Mouse (Mus musculus): Measurements from ENCODE around the gene Mtfmt. TPM values are rescaled to one million over a fixed set of nuclear protein-coding genes. Genes with fewer than 3 reads are reported as not detected.
A peak's percentile ranks its signal among the peaks of the same experiment; 100 is the strongest.

Mtfmt gene
- polyA plus RNA-seq, 1 experiment from 2014 or later: 18.6 TPM

DNA sequence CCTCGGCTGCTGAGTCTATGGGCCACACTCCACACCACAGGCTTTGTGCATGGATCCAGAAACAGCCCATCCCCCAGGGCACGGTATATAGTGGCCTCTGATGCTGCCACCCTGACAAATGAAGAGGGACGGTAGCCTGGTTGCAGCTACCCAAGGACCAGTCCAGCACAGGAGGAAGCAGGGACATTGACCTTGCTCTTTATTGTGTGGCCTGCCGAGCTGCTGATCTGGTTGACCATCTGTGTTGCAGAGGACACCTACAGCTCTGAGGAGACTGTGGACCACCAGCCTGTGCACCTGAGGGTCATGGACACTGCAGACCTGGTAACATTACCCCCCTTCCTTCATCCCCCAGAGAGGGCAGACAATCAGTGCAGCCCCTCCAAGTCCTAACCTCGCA lies 28.3 kb upstream of the Mtfmt start:
- Histone ChIP-seq H3K27ac (no peak overlapping the region), H3K4me2 (replicated peaks) (no peak overlapping the region), H3K9me3 (no peaks in the 10 kb centered on the region), H3K27me3 (replicated peaks) (peaks cover 4% of the 10 kb centered on the region; the same call in 1 of the 2 replicates), H3K4me1 (replicated peaks) (no peaks in the 10 kb centered on the region), H3K4me3 (replicated peaks) (no peak overlapping the region), H3K9ac (no peak overlapping the region), H3K36me3 (no peaks in the 10 kb centered on the region)
- no peak for ATAC-seq
- 83% methylated on average over 5 of the region's 5 CpGs for WGBS

GRCm38 (mm10) chr9:65407861-65408260 lies 27.7 kb upstream of the Mtfmt start:
- Histone ChIP-seq H3K4me1 (replicated peaks) (no peaks in the 10 kb centered on the region), H3K9ac (no peak overlapping the region), H3K36me3 (no peaks in the 10 kb centered on the region), H3K9me3 (no peaks in the 10 kb centered on the region), H3K27me3 (replicated peaks) (no peaks in the 10 kb centered on the region; the same call in 1 of the 2 replicates), H3K4me3 (replicated peaks) (no peak overlapping the region), H3K27ac (no peak overlapping the region), H3K4me2 (replicated peaks) (no peak overlapping the region)
- no peak for ATAC-seq
- 68% methylated on average over 3 of the region's 3 CpGs for WGBS

DNA sequence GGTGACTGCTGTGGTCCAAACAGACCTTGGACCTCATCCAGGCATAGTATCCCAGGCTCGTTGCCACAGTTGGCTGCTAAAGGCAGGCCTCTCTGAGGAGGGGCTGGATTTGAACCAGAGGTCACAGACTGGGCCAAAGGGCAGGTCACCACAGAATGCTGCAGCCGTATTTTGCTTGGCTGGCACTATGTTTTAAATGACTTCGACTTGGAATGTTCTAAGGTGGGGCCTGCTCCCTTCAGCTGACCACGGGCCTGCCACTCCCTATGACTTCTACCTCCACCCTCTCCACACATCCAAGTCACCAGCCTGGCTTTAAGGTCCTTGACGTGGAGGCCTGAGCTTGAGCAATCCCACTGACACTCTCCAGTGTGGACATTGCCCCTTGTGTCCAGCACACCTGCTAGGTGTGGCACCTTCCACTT lies 26.7 kb upstream of the Mtfmt start:
- Histone ChIP-seq H3K9me3 (no peaks in the 10 kb centered on the region), H3K36me3 (no peaks in the 10 kb centered on the region), H3K4me3 (replicated peaks) (no peak overlapping the region), H3K4me1 (replicated peaks) (no peaks in the 10 kb centered on the region), H3K4me2 (replicated peaks) (no peak overlapping the region), H3K27ac (no peak overlapping the region), H3K9ac (no peak overlapping the region), H3K27me3 (replicated peaks) (no peaks in the 10 kb centered on the region; the same call in 1 of the 2 replicates)
- WGBS: 52% methylated on average over 5 of the region's 5 CpGs
- ATAC-seq: peak; percentile 94

- no peak for ATAC-seq
- WGBS: 93% methylated on average over 8 of the region's 8 CpGs
- H3K9me3 ChIP-seq: no peaks in the 10 kb centered on the region
- H3K9ac ChIP-seq: no peak overlapping the region
- no peaks in the 10 kb centered on the region; the same call in 1 of the 2 replicates for H3K27me3 ChIP-seq (replicated peaks)
- no peaks in the 10 kb centered on the region for H3K4me1 ChIP-seq (replicated peaks)
- H3K4me2 ChIP-seq (replicated peaks): no peak overlapping the region
- H3K4me3 ChIP-seq (replicated peaks): no peak overlapping the region
- H3K27ac ChIP-seq: no peak overlapping the region
- no peaks in the 10 kb centered on the region for H3K36me3 ChIP-seq
Measured at GRCm38 (mm10) chr9:65410378-65410777, 25.2 kb upstream of the Mtfmt start.

- ATAC-seq: no peak
- Histone ChIP-seq H3K27ac (no peak overlapping the region), H3K27me3 (replicated peaks) (no peaks in the 10 kb centered on the region; the same call in 1 of the 2 replicates), H3K9ac (no peak overlapping the region), H3K9me3 (no peaks in the 10 kb centered on the region), H3K36me3 (no peaks in the 10 kb centered on the region), H3K4me1 (replicated peaks) (no peaks in the 10 kb centered on the region), H3K4me3 (replicated peaks) (no peak overlapping the region), H3K4me2 (replicated peaks) (no peak overlapping the region)
- WGBS: 61% methylated on average over 3 of the region's 3 CpGs
Measured at GRCm38 (mm10) chr9:65411326-65411725, 24.3 kb upstream of the Mtfmt start.

DNA sequence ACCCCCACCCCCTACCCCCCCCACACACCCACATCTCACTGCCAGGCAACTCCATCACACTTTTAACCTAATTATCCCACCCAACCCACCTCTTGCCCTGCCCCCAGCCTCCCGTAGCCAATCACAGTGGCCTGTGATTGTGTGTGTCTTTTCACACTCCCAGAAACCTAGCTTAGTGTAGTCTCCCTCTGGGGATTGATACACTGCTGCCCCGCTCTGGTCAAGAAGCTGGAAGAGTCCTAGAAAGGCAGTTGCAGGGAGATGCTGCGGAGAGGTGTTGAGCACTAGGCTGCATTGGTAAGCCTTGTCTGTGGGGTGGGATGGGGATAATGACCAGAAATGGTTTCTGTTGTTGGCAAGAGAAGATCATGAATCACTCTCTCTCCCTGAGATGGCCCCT lies 17.8 kb upstream of the Mtfmt start:
- Histone ChIP-seq H3K4me3 (replicated peaks) (no peak overlapping the region), H3K4me1 (replicated peaks) (no peaks in the 10 kb centered on the region), H3K27me3 (replicated peaks) (no peaks in the 10 kb centered on the region), H3K27ac (no peak overlapping the region), H3K4me2 (replicated peaks) (no peak overlapping the region), H3K36me3 (no peaks in the 10 kb centered on the region), H3K9me3 (no peaks in the 10 kb centered on the region), H3K9ac (no peak overlapping the region)
- WGBS: 41% methylated on average over 3 of the region's 3 CpGs
- no peak for ATAC-seq

GRCm38 (mm10) chr9:65419633-65420032 lies 15.9 kb upstream of the Mtfmt start:
- H3K27ac ChIP-seq: no peak overlapping the region
- no peaks in the 10 kb centered on the region for H3K4me1 ChIP-seq (replicated peaks)
- H3K4me3 ChIP-seq (replicated peaks): no peak overlapping the region
- no peak for ATAC-seq
- no peak overlapping the region for H3K9ac ChIP-seq
- H3K9me3 ChIP-seq: no peaks in the 10 kb centered on the region
- 74% methylated on average over 3 of the region's 3 CpGs for WGBS
- H3K4me2 ChIP-seq (replicated peaks): no peak overlapping the region
- H3K36me3 ChIP-seq: no peaks in the 10 kb centered on the region
- H3K27me3 ChIP-seq (replicated peaks): no peaks in the 10 kb centered on the region

DNA sequence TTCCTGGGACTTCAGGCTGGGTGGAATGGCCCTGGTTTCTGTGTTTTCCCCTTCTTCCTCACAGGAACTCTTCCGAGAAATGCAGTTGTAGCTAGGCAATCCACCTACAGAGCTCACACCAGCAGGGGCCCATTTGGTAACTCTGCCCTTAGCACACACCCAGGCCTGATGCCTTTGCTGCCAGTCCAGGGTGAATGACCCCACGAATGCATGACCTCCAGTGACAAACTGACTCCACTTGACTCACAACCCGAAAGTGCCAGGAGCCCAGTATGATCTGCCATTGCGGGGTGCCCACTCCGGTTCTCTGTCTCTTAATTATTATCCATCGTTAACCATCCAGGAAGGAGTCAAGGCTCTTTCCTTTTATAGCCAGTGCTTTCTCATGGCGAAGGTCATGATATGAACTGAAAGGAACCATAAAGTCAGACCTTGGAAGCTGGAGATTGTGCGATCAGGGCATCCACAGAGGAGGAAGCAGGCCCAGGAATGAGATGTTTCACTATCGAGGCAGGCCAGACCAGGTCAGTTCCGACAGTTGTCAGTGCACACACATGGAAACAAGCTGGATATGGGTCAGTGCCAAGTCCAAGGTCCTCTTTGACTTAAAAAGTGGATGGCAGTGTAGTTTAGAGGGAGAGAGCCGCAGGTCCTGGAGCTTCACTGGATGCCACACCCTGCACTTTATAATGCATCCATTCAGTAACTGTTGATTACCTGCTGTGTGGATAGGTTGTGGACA lies 12.7 kb upstream of the Mtfmt start, which contains the start of gene Slc51b:
Slc51b (minus strand) TSS at position 196 of the 742 bp plus-strand sequence.
- Histone ChIP-seq H3K9ac (no peak within 1 kb of the TSS), H3K4me2 (replicated peaks) (peak within 1 kb of the TSS; percentile 39; the same call in 1 of the 2 replicates), H3K4me1 (replicated peaks) (no peaks in the 10 kb centered on the region), H3K9me3 (no peaks in the 10 kb centered on the region), H3K27ac (peak within 1 kb of the TSS; percentile 64), H3K4me3 (replicated peaks) (0 out of 2 replicates have a peak within 1 kb of the TSS, but pooled peaks have one; percentile 7), H3K27me3 (replicated peaks) (no peaks in the 10 kb centered on the region), H3K36me3 (no peaks in the 10 kb centered on the region)
- peak; percentile 77 for ATAC-seq
- 61% methylated on average over 11 of the region's 11 CpGs for WGBS

DNA sequence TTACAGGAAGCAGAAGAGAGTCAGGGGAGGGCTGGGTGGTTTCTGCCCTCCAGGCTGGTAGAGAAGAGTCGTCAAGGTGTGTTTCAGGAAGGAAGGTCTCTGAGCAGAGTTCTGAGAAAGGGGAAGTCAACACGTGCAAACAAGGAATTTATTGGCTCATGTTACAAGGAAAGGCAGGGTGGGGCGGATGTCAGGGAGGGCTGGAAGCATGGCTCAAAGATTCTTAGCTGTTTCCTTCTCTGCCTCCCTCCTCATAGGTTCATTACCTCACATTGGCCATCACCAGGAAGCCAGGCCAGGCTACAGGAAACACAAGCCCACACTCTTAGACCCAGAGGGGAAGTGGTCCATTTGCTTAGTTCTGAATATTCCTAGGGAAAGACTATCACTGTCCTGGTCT lies 11.2 kb upstream of the Mtfmt start:
- Histone ChIP-seq H3K9ac (no peak overlapping the region), H3K36me3 (no peaks in the 10 kb centered on the region), H3K27me3 (replicated peaks) (no peaks in the 10 kb centered on the region), H3K27ac (no peak overlapping the region), H3K9me3 (no peaks in the 10 kb centered on the region), H3K4me1 (replicated peaks) (no peaks in the 10 kb centered on the region), H3K4me3 (replicated peaks) (no peak overlapping the region), H3K4me2 (replicated peaks) (no peak overlapping the region)
- 0 out of 2 replicates have a peak, but pooled peaks have one; percentile 5 for ATAC-seq
- WGBS: 29% methylated on average over 3 of the region's 3 CpGs

GRCm38 (mm10) chr9:65427511-65427910 lies 8.1 kb upstream of the Mtfmt start:
- 66% methylated on average over 2 of the region's 2 CpGs for WGBS
- no peaks in the 10 kb centered on the region for H3K36me3 ChIP-seq
- H3K27me3 ChIP-seq (replicated peaks): no peaks in the 10 kb centered on the region
- H3K9me3 ChIP-seq: no peaks in the 10 kb centered on the region
- no peak overlapping the region for H3K4me3 ChIP-seq (replicated peaks)
- H3K27ac ChIP-seq: peak overlapping the region; percentile 38
- peak; percentile 48 for ATAC-seq
- no peak overlapping the region for H3K4me2 ChIP-seq (replicated peaks)
- no peak overlapping the region for H3K9ac ChIP-seq
- no peaks in the 10 kb centered on the region for H3K4me1 ChIP-seq (replicated peaks)

DNA sequence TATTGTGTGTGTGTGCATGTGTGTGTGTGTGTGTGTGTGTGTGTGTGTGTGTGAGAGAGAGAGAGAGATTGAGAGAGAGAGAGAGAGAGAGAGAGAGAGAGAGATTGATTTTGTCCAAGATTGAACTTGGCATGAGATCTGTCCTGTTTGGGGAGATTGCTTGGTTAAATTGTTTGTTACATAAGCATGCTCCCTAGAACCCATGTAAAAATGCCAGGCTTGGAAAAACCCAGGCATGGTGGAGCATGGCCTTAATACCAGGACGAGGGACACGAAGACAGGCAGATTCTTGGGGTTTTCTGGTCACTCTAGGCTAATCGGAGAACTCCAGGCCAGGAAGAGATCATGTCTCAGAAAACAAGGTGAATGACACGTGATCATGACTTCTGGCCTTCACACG lies 7.6 kb upstream of the Mtfmt start:
- no peak for ATAC-seq
- 86% methylated on average over 5 of the region's 5 CpGs for WGBS
- peak overlapping the region; percentile 38 for H3K27ac ChIP-seq

DNA sequence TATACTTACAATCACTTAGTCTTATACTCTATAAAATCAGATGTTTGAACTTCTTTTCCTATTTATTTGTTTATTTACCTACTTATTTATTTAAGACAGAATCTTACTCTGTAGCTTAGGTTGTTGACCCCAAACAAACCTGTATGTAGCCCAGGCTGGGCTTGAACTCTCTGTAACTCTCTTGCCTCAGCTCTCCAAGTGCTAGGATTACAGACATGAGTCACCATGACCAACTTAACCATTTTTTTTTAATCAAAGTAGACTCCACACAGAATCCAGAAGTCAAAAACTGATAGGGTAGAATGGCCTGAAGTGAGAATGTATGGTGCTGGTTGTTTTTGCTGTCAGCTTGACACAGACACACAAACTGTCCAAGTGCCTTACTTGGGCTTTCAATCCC lies 5.2 kb upstream of the Mtfmt start:
- no peak overlapping the region for H3K4me3 ChIP-seq (replicated peaks)
- H3K4me2 ChIP-seq (replicated peaks): no peak overlapping the region
- no peaks in the 10 kb centered on the region for H3K9me3 ChIP-seq
- ATAC-seq: no peak
- no peak overlapping the region for H3K9ac ChIP-seq
- 0 out of 2 replicates have a peak, but pooled peaks cover 2% of the 10 kb centered on the region for H3K27me3 ChIP-seq (replicated peaks)
- no peaks in the 10 kb centered on the region for H3K4me1 ChIP-seq (replicated peaks)
- H3K36me3 ChIP-seq: no peaks in the 10 kb centered on the region
- no peak overlapping the region for H3K27ac ChIP-seq

More for the DNA sequence above, 7.6 kb upstream of the Mtfmt start:
- no peaks in the 10 kb centered on the region for H3K4me1 ChIP-seq (replicated peaks)
- no peaks in the 10 kb centered on the region for H3K9me3 ChIP-seq
- no peak overlapping the region for H3K9ac ChIP-seq
- 0 out of 2 replicates have a peak, but pooled peaks cover 1% of the 10 kb centered on the region for H3K27me3 ChIP-seq (replicated peaks)
- H3K36me3 ChIP-seq: no peaks in the 10 kb centered on the region
- no peak overlapping the region for H3K4me3 ChIP-seq (replicated peaks)
- H3K4me2 ChIP-seq (replicated peaks): no peak overlapping the region

DNA sequence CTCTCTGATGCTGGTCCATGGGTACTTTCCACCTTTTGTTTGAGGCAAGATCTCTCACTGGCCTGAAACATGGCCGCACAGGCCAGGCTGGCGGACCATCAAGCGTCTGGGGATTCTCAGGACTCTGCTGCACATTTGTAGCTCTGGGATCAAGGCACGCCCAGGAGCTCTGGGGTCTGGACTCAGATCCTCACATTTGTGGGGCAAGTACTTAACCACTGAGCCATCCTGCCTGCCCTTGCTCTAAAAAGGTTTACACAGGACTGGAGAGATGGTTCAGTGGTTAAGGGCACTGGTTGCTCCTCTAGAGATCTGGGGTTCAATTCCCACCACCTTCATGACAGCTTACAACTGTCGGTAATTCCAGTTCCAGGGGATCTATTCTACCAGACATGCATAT lies 4.7 kb upstream of the Mtfmt start:
- Histone ChIP-seq H3K27ac (no peak overlapping the region), H3K9me3 (no peaks in the 10 kb centered on the region)
- WGBS: 92% methylated on average over 5 of the region's 5 CpGs

More for the DNA sequence above, 4.7 kb upstream of the Mtfmt start:
- H3K9ac ChIP-seq: no peak overlapping the region
- 0 out of 2 replicates have a peak, but pooled peaks cover 2% of the 10 kb centered on the region for H3K27me3 ChIP-seq (replicated peaks)
- no peak overlapping the region for H3K4me2 ChIP-seq (replicated peaks)
- ATAC-seq: no peak
- H3K4me3 ChIP-seq (replicated peaks): no peak overlapping the region
- no peaks in the 10 kb centered on the region for H3K36me3 ChIP-seq
- no peaks in the 10 kb centered on the region for H3K4me1 ChIP-seq (replicated peaks)

Data from intestine, embryonic 15.5 days (tissue).